Mouse (Mus musculus) small intestine, adult 10 weeks (tissue): ENCODE results near the gene Bahd1. TPM values are rescaled to one million over a fixed set of nuclear protein-coding genes. Genes with fewer than 3 reads are reported as not detected.

Experiments
- polyA plus RNA-seq: library from polyadenylated mRNA; stranded (reverse); fragments of 350-450 nt; fragmentation: Illumina TruSeq; extraction: RNeasy Lipid Tissue Mini Kit (QIAGEN cat#74804); gene quantifications from one replicate; pipeline ENCODE4 v1.2.3, GENCODE M21; 2014; ENCODE audit warnings: low replicate concordance

Bahd1 gene
- polyA plus RNA-seq = 2.5 TPM

DNA sequence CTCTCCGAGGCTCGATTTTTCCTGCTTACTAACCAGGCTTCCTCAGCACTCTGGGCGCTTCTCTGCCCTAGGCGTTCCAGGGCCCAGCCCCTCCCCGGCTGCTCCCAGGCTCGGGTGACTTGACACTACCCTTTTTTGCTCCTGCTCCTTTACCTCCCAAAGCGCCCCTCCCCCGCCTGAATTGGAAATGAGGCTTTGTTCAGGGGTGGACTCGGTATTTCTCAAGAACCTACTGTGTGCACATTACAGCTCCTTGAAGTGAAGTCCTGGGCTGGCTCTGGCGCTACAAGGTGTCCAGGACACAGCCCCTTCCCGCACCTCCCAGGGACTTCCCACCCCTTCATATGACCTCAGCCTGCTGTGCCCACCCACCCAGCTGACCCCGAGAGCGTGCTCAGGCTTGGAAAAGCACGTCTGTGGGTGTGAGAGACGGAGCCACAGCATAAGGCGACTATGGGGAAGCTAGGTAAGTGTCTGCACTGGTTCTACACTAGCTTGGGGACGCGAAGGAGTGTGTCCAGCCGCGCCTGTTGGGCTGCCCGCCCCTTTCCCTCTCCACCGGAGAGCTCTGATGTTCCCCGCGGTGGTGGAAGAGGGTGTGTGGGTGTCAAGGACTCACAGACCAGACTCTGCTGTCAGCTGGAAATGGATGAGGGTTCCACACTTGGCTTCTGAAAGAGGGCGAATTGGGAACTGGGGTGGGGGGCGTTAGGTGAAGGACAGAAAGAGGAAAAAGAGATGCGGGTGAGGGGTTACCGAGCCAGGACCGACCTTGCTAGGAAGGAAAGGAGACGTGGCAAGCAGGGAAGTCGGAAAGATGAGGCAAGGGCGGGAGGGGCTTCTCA lies at the start of gene Bahd1:
Bahd1 (plus strand) TSS at position 397 of the 845 bp plus-strand sequence.

DNA sequence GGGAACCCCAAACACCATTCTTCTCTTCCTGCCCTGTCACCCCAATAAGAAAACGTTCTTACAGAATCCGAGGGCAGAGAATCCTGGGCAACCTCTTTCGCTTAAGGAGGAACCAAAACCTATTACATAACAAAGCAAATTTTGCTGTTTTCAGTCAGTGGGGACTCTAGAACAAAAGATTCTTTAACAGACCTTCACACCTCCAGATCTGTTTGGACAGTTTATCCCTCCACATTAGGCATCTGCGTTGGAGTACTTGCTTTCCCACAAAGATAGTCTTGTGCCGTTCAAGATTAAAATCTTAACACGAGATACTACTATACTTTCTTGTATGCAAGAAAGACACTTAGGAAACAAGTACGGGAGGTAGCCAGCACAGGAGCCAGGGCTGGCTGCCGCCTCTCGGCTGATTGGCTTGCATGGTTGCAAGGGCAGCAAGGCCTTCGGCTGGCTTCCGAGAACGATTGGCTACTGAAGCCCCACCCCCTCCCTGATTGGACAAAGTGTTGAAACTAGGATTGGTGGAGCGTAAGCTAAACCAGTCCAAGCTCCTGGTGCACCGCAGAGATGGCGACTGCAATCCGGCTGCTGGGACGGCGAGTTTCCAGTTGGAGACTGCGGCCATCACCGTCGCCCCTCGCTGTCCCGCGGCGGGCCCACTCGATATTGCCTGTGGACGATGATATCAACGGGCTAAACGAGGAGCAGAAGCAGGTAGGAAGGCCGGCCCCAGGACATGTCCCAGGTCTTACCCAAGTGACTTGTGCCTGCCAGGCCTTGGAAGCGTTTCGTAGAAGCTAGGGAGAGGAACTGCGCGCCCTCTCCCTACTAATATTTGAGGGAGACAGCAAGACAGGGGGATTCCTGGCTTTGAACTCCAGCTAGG lies 38.5 kb upstream of the Bahd1 start, which contains the start of gene Ivd:
Ivd (plus strand) TSS at position 501 of the 886 bp plus-strand sequence.

DNA sequence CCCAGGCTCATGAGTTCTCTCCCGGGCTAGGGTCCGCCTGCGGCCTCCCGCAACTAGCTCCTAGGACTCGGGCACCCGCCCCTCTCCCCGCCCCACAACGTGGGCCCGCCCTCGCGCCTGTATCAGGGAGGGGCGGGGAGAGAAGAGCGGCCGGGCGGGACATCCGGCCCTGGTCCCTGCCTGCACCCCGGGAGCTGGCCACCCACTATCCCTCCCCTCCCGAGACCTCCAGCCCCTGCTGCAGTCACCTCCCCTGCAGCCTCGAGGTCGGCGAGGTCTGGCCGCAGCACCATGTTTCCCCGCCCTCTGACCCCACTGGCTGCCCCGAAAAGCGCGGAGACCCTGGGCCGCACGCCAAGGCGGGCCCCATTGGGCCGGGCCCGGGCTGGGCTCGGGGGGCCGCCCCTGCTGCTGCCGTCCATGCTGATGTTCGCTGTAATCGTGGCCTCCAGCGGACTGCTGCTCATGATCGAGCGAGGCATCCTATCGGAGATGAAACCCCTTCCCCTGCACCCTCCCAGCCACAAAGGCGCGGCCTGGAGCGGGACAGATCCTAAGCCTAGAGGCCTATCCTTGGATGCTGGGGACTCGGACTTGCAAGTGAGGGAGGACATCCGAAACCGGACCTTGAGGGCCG lies 26.3 kb downstream of the Bahd1 start, which contains the start of gene Chst14:
Chst14 (plus strand) TSS at position 136 of the 637 bp plus-strand sequence.

Other genes with a start within 250 kb of the Bahd1 start
- 0.22 TPM for gene Pak6, start 237.1 kb upstream of the Bahd1 start, polyA plus RNA-seq
- gene Ankrd63, start 196.4 kb upstream of the Bahd1 start, polyA plus RNA-seq = 0.37 TPM
- gene Plcb2, start 171.9 kb upstream of the Bahd1 start, polyA plus RNA-seq = 1.2 TPM
- 11.9 TPM for gene Inafm2, start 154.6 kb upstream of the Bahd1 start, polyA plus RNA-seq
- gene Ccdc9b, start 137.7 kb upstream of the Bahd1 start, polyA plus RNA-seq = 0.89 TPM
- gene Phgr1, start 127.6 kb upstream of the Bahd1 start, polyA plus RNA-seq = 16.7 TPM
- 0.67 TPM for gene Disp2, start 120.7 kb upstream of the Bahd1 start, polyA plus RNA-seq
- gene Knstrn, start 86.4 kb upstream of the Bahd1 start, polyA plus RNA-seq = 6.4 TPM
- gene Ivd, start 38.4 kb upstream of the Bahd1 start, polyA plus RNA-seq = 8.3 TPM
- gene Chst14, start 26.1 kb downstream of the Bahd1 start, polyA plus RNA-seq = 0.59 TPM
- 22.2 TPM for gene Ccdc32, start 129.0 kb downstream of the Bahd1 start, polyA plus RNA-seq
- gene Rpusd2, start 134.4 kb downstream of the Bahd1 start, polyA plus RNA-seq = 1.7 TPM
- gene Knl1, start 146.7 kb downstream of the Bahd1 start, polyA plus RNA-seq = 14.3 TPM
- gene Rad51, start 212.4 kb downstream of the Bahd1 start, polyA plus RNA-seq = 14.0 TPM